Mouse (Mus musculus): ENCODE measurements around the gene Gclc.
"Not testable (repeated sequence)": the region's sequence is repeated elsewhere in the genome, so short reads cannot be mapped to it uniquely, and the experiment has no call there.

The Gclc gene

DNA sequence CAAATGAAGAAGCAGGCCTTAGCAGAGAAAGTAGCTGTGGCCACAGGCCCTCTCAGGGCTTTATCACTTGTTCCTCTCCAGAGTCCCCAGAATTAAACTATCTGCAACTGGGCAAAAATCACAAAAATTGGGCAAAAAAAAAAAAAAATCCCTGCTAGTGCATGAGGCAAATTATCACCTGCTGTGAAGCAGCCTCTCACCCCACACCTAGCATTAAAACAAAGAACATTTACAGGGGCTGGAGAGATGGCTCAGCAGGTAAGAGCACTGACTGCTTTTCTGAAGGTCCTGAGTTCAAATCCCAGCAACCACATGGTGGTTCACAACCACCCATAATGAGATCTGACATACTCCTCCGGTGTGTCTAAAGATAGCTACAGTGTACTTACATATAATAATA lies 6.0 kb upstream of the Gclc start:
- DNase-seq: not testable (repeated sequence)

DNA sequence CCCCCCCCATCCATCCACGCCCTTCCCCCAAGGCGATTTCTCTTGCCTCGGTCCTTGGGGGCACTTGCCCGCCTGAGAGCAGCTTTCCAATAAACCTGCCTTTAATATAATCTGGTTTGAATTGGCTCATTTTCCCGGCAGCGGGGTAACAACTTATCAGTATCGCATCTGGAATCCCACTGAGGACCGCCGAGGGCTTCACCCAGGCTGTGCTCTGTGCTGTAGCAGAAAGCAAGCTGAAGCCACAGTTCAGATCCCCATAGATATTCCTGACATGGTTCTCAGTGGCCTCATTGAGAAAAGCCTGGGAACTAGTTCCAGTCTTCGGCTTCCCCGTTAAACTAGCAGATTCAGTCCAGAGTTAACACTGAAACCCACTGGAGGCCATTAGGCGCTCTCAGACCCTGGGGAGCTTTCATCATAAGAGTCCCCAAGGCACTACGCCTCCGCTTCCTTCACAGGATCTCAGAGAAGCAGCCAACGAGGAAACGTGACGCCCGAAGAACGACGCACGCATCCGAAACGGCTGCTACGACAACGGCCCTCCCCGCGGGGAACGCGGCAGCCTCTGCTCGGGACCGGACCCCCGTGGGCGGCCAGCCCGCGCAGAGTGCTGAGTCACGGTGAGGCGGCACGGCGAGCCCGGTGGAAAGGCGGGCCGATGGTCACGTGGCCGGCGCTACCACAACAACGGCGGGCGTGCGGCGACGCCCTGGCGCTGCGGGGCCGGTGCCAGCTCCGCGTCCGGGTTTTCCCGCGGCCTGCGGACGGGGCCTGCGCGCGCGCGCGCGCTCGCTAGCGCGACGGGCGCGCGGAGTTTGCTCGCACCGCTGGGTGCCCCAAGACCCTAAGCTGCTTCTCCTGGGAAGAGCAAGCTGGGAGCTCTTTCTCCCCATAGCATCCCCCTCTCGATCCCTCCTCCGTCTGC lies 3.9 kb upstream of the Gclc start:
- peak; percentile 95 for DNase-seq

DNA sequence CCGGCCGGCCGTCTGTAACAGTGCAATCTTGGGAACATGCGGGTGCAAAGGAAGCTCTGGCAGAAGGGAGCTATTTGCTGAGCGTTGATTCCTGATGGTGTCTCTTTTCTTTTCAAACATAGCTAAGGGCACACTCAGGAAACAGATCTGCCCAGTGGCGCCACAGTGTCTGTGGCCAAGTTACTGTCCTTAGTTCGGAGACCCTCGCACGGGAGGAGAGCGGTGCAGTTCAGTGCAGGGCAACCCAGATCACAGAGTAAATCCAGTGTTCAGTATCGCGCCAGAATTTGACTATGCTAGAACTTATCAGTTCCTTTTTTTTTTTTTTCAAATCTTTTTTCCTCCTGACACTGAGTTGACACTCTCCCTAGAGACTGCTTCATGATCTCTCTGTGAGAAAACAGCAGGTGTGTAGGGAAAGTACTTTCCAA lies 3.2 kb upstream of the Gclc start:
- DNase-seq: no peak

DNA sequence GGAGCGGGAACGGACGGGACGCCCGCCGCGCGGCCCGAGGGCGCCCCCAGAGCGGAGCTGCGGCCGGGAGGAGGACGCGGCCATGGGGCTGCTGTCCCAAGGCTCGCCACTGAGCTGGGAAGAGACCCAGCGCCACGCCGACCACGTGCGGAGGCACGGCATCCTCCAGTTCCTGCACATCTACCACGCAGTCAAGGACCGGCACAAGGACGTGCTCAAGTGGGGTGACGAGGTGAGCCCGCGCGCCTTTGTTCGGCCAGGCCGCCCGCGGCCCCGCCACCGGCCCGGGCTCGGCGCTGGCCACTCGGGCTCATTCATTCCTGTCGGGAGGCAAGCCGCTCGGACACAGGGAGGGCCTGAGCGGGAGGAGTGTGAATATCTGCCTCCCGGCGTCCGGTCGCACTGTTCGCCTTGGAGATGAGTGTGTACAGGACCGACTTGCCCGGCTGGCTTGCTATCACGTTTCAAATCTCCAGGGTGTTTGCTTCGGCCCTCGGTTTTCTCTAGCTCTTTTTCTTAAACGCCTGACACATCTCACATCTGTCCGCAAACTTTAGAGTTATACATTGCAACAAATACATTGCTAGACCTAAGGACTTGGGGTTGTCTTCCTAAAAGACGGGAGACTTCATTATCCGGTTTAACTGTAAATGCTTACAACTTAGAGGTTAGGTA lies 530 bp downstream of the Gclc start:
- peak; percentile 83 for DNase-seq

DNA sequence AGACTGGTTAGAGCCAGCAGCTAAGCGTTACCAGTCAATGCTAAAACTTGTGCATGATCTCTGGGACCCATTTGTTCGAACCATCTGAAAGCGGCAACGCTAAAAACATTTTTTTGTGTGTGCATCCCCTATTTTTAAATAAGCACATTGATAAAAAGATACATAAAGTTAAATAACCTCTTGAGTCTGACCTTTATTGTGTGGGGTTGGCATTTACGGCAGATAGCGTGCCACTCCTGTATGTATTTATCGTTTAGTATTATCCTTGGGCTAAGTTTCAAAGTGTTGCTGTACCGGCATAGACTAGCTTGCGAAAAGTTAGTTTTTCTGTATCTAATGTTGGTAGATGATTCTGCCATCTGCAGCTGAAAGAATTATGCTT lies 1.1 kb downstream of the Gclc start:
- no peak for DNase-seq

DNA sequence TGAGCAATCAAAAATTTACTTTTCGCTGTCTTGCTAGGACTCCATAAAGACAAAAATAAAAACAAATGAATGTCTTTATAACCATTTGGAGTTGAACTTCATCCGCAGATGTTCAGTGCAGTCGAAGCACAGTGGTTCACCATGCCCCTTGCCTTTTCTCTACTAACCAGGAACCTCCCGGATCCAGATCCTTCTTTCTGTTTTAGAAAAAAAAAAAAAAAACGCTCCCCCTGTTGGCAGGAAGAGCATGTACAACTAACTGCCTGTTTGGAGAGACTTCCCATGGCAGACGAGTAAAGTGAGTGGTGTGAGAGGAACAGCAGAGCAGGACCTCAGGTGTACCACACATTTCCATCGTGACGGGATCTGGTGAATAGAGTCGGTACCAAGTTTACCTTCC lies 1.7 kb downstream of the Gclc start:
- no peak for DNase-seq

DNA sequence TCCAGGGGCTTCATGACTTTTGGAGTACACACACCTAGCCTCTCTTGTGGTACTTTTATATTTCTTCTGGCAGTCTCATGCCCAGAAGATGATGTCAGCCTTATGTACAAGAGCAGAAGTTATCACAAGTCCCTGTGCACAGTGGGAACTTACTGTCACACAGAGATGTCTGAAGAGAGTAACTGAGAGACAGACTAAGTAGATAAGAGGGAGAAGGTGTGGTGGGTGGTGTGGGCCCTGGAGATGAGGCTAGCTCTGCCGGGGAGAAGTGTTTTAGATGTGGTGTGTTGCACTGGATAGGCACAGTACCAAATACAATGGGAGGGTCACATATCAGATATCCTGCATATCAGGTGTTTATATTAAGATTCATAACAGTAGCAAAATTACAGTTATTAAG lies 3.0 kb downstream of the Gclc start:
- no peak for DNase-seq

DNA sequence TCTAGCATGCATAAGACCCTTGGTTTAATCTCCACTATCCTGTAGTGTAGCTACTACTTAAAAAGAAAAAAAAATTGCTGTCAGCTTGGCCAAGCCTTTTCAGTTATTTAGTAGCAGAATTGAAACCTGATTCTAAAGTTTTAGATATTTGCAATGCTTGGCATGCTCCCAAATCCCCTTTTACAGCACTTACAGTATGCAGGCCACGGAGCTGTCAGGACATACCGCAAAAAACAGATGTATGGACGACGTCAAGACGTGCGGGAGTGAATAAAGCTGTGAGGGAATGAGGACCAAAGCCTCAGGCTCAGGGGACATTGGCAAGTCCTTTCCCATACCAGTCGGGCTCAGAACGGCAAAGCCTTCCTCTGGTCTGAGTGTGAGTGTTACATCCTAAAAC lies 4.1 kb downstream of the Gclc start:
- DNase-seq: no peak

DNA sequence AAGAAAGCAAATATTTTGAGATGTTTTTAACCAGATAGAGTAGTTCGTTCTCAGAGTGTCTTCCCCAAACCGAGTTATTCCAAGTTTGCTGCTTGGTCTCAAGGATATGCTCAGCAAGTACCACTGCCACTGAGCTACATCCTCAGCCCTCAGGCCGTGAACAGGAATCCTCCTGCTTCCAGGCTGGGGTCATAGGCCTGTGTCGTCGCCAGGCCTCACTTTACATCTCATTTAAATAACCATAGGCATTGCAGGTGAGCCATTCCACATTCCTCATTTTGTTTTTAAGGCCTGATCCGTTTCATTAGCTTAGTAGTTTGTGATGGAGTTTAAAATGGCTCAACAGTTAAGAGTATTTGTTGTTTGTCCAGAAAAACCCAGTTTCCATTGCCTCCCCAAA lies 4.8 kb downstream of the Gclc start:
- DNase-seq: no peak

DNA sequence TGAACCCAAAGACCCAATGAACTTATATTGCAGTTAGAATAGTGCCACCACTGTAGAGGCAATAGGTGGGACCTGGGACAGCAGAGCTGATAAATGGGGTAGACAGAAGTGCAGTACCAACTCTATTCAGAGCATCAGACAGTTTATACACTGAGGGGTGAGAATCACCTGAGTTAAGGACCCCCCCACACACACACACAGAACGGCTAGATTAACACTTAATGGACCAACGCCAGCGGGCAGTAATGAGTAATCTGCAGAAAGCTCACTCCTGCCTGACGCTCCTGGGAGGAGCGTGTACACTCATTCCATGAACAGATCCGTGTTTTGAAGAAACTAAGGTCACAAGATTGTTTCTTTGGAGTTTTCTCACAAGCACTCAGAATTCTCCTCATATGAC lies 5.4 kb downstream of the Gclc start:
- DNase-seq: no peak

DNA sequence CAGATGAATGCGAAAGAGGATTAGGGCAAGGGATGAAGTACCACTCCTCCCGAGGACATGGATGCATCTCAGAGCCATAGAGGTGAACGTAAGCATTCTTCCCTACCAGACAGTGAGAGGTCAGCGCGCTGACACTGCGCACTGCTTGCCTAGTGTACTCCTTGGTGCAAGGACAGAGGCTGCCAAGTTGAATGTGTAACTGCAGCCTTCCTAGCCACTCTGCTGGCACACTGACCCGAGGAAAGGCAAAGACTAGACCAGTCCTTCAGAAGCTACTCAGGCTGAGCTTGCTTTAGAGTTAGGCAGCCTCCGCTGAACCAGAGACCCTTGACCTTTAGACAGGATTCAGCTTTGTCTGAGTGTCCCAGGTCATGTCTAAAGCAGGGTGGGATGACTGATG lies 11.9 kb downstream of the Gclc start:
- DNase-seq: no peak

DNA sequence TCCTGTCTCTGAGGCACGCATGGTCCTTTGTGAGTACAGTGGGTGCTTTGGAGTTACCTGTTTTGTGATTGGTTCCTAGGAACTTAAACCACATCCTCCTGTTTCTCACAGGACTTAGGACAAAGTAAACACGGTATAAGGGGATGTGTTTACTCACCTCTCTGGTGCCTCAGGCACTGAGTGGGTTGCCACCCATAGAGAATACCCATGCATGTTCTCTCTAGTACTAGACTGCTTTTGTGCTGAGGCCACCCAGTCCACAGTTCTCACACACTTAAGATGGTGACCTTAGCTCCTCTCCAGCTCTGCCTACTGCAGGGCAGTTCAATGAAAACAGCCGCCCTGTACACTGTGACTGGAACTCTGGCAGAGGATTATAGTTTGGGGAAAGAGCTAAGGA lies 12.4 kb downstream of the Gclc start:
- DNase-seq: no peak

DNA sequence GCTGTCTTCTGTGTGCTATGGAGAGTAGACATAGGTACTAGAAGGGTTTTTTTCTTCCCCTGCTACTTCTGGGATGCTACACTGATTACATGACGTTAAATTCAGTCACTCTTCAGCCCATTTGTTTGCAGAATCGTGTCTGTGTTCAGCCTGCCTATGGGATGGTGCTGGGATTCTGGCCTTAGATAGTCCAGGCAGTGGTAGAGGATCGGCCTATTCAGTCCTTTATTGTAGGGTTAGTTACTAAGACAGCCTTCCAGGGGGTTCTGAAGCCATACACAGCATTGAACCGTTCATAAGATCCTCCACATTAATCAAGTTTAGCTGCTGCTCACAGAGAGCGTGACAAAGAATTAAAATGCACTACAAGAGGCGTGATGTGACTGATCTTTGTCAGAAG lies 16.6 kb downstream of the Gclc start:
- no peak for DNase-seq

DNA sequence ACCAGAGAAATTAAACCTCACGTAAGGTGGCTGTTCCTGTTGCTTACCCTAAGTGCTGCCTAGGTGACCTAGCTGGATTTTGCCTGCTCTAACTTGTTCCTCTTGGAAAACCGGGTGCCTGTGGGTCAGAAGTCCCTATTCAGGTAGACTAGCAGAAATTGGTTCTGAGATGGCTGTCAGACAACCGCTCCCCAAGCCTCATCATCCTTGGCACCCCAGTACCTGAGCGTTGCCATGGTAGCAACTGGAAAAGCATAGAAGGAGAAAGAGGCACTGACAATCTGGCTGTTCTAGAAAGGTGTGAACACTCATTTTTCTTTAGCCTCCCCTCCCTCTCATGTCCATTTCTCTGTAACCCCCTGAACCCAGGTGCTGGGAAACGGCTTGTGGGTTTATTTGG lies 17.0 kb downstream of the Gclc start:
- no peak for DNase-seq

DNA sequence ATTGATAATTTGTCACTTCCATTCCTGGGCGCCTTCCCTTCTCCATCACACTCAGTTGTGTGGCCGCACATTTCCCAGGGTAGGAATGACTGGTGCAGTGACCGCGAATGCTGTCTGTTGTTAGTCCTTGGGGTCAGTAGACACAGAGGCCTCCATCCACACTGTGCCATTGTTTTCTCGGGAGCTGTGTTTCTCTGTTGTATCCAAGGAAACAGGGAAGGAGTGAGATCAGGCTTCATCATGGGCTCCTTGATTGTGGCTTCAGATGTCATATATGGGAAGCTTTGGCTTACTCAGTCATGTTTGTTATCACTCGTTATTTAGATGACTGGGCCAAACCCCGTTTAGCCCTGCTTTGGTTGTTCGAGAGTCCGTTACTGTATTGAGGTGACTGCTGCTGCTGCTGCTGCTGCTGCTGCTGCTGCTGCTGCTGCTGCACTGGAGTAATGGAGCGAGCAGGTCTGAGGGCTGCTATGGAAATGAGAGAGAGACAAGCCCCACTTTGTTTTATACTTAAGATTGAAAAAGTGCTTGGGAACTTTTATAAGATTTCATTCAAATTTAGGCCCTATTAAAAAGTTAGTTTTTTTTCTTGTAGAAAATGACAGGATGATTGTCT lies 17.5 kb downstream of the Gclc start:
- no peak for DNase-seq

DNA sequence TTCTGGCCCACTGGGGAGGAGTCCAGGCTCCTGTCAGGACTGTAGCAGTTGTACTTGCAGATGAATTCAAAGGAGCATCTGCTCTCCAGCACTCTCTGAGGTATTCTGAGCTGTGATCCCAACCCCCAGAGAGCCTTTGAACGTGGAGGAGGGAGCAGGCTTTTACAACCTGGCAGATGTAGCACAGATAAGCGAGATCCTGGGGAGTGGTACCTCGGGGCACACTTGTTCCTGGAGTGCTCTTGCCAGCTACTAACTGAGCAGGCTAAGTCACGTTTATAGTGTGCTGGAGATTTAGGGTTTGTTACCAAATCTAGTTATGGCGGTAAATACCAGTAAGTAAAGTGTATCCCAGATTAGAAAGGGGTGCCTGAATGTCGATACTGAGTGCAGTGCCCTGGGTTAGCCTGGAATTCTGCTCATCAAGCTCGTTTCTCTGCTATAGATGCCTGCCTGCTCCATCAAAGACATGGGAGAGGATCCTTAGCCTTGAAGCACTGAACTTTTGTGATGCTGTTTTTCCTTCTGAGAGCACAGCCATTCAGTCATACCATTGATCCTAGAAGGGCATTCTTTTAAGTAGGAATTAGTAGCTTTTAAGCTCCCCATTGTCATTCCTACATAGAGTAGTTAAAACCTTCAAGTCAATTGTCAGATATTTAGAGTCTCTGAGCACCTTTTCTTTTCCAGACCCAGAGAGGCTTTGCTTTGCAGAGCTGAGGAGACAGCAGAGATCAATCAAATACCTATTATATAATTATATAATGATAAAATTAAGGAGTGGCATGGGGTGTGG lies 22.6 kb downstream of the Gclc start:
- no peak for DNase-seq

DNA sequence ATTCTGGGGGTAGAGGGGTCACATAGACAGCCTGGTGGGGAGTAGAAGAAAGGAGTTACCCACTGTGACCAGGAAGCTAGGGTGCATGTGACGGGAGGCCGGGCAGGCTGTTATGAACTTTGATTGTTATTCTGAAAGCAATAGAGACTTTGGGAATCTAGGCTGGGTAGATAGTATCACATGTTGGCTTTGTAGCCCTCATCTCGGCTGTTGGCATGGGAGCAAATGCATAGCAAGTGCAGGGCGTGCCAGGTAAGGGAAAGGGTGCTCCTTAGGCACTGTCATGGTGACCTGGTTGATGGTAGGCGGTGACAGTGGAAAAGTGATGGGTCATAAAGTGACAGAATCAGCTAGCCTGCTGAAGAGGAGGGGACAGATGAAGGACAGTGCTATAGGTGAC lies 23.3 kb downstream of the Gclc start:
- no peak for DNase-seq

DNA sequence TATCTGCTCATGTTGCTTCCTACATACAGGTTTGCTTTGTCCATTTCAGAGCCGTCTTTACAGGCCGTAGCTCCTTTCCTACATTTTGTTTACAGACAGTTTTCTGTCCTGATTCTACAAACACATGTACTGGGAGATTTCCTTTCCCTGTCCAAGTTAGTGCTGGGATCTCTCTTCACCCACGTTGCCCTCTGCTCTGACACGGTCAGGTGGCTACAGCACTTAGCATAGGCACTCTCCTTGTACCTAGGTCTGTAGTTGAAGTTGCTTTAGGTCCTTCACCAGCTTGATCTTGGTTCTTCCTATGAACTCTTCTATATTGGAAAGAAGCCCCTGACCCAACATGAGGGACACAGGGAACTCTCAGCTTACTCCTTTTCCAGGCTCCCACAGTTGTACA lies 25.4 kb downstream of the Gclc start:
- no peak for DNase-seq

DNA sequence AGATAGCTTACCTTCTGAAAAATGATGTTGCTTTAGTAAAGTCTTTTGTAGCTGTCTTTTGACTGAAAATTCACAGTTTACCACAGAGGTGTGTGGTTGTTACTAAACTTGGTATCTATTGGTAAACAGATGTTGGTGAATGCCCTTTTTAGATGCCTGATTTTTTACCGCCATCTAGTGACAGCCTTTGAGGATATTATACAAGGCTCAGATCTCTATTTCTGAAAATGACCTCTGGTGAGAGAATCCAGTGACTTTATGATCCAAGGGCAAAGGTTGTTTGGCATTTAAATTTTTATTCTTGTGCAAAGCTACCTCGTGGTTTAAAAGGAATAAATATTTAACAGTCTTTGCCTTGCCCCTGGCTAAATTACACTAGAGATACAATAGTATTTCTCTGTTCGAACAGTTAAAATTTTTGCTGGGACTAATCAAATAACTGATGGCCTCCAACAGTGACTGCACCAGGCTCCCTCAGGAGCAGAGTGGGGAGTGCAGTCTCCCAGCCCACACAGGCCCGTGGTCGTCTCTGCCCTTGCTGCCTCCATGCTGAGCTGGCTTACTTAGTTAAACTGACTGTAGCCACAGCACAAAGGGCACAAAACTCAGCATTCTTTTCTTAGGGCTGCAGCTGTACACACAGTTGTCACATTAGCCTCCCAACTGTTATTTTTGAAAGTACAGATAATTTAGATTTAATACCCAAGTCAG lies 27.3 kb downstream of the Gclc start:
- DNase-seq: no peak

DNA sequence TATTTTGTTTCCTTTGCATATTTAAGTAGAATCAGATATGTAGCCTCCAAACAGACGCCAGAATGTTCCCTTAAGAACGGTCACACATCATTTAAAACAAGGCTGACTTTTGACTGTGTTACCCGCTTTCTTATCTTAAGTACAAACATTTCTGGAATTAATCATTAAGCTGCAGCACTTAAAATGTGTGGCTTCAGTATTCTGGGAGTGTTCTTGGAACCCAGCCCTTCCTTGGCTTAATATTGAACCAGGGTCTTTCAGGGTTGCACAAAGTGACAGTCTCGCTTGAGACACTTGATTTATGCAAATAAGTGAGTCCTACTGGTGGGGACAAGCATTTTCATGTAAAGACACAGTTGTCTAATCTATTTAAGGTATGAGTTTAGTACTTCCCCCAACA lies 27.9 kb downstream of the Gclc start:
- DNase-seq: no peak

DNA sequence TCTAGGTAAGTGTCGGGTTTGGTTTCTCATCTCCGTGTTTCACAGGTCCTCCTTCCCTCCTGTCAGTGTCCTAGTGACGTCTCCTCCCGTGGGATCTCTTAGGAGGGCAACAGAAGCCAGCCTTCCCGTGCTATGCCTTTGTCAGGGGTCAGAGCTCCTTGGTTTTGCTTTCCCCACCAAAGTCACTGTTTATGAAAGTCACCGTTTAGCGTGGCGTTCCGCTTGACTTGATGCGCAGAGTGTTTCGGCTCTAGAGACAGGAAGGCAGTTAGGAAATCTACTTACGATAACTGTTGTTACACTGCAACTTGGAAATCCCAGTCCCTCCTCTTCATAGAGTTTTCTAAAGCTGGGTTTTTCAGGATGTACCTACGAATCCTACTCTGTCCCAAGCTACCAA lies 28.7 kb downstream of the Gclc start:
- no peak for DNase-seq

DNA sequence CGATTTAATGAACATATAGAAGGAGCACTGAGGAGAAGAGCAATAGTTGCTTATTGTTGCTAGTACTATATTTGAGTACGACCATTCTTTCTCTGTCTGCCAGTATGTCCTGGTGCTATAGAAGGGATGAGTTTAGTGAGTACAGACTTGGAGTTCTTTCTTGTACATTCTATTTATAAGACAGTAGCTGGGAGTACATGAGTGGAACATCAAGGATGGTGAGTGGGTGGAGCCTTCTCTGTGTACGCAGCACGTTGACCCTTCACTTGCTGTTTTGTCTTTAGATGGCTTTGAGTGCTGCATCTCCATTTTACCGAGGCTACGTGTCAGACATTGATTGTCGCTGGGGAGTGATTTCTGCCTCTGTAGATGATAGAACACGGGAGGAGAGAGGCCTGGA lies 31.1 kb downstream of the Gclc start:
- no peak for DNase-seq

DNA sequence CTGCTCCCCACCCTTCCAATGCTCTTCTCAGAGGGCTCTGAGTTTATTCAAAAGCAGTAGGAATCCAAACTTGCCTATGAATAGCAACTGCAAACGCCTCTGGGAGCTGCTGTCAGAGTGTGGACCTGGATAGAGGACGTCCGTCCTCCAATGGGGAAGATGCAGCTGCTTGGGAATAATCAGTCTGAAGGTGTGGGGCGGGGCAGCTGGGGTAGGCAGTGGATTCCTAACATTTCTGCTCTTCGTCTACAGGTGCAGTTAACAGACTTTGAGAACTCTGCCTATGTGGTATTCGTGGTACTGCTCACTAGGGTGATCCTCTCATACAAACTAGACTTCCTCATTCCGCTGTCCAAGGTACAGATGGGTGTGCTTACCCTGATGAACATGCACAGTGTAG lies 33.6 kb downstream of the Gclc start:
- DNase-seq: no peak
